Mouse (Mus musculus) limb, embryonic 11.5 days (tissue): ENCODE data around the gene Nuak1. TPM values are rescaled to one million over a fixed set of nuclear protein-coding genes. Genes with fewer than 3 reads are reported as not detected.
A peak's percentile ranks its signal among the peaks of the same experiment; 100 is the strongest.

ENCODE experiments used
- ATAC-seq: fragments of 200-750 bp; cut with Nextera tagmentation; 2 replicates; pipeline ENCODE4 v1.8.0; 2017; ENCODE audit warnings: low read depth; ENCODE audit not compliant: insufficient number of reproducible peaks, low FRiP score, low TSS enrichment
- DNase-seq: peaks from one replicate; pipeline ENCODE4 v3.0.0-alpha.2; 2015; ENCODE audit warnings: low spot score
- H3K27ac ChIP-seq: fragments of 300-500 bp; sonication (generic); replicated peaks from 2 replicates; pipeline ENCODE4 v1.5.1; 2014; ENCODE audit warnings: low read depth, mild to moderate bottlenecking, low read length
- H3K27me3 ChIP-seq: fragments of 300-500 bp; sonication (generic); 2 replicates; pipeline ENCODE4 v1.6.1; 2014; ENCODE audit warnings: mild to moderate bottlenecking, low read length, mixed read lengths; ENCODE audit not compliant: control insufficient read depth, insufficient read depth
- H3K36me3 ChIP-seq: fragments of 300-500 bp; sonication (generic); 2 replicates; pipeline ENCODE4 v1.6.1; 2014; ENCODE audit warnings: mild to moderate bottlenecking, low read length, moderate library complexity, mixed read lengths; ENCODE audit not compliant: control insufficient read depth, insufficient read depth
- H3K4me1 ChIP-seq: fragments of 300-500 bp; sonication (generic); 2 replicates; pipeline ENCODE4 v1.6.1; 2014; ENCODE audit warnings: low read length, mixed read lengths; ENCODE audit not compliant: control insufficient read depth, insufficient read depth
- H3K4me2 ChIP-seq: fragments of 300-500 bp; sonication (generic); 2 replicates; pipeline ENCODE4 v1.6.1; 2014; ENCODE audit warnings: low read depth, mild to moderate bottlenecking, moderate library complexity; ENCODE audit not compliant: severe bottlenecking
- H3K4me3 ChIP-seq: fragments of 300-500 bp; sonication (generic); 2 replicates; pipeline ENCODE4 v1.5.1; 2014; ENCODE audit warnings: low read depth, low read length
- H3K9ac ChIP-seq: fragments of 300-500 bp; sonication (generic); 2 replicates; pipeline ENCODE4 v1.6.1; 2014; ENCODE audit warnings: mild to moderate bottlenecking, low read length
- H3K9me3 ChIP-seq: fragments of 300-500 bp; sonication (generic); 2 replicates; pipeline ENCODE4 v1.6.1; 2016; ENCODE audit warnings: low read length; ENCODE audit not compliant: control insufficient read depth
- WGBS: fragments of 180-500 bp; shearing (Covaris S2); extraction: QIAGEN DNeasy Blood & Tissue Kit; methylation state at CpG from one replicate; pipeline ENCODE4 v1.1.7; 2014; 5-methylcytosine and 5-hydroxymethylcytosine counted together
- polyA plus RNA-seq: library from polyadenylated mRNA; unstranded; fragments of >200 nt; fragmentation: Nextera tagmentation; extraction: Ambion mirVana; gene quantifications from 2 replicates; pipeline ENCODE4 v1.2.1, GENCODE M21; 2014

Gene Nuak1
- polyA plus RNA-seq, 1 experiment from 2014 or later = 2.0 TPM

DNA sequence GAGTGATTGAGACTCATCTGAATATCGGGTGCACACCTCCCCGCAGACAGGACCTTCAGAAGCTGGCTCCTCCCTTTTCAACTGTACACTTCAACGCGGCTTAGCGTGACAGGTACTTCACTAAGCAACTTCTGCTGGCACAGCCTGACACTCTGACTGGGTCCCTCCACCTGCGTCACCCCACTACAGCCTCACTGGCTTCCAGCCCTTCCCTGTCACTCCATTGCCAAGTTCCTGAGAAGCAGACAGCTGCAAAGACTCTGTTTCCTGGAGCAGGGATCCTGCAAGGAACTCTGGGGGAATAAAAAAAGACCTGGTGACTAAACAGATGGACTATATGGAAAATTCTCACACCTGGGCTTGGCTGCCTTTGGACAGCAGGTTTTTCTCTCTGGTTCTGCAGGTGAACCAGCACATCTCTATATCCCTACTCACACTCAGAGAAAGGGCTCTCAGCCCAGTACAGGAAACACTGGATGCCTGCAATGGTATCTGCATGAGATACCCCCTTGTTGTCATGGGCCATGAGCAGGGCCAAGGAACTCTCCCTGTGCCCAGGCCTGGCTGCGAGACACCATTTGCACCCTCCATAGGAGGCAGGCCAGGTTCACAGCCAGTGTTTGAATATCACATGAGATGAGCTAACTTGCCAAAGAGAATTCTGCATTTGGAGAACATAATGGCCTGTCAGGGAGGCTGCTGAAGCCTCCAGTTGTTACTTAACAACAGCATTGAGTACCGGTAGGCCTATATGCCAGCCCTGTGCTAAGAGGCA lies 44.3 kb downstream of the Nuak1 start:
- H3K4me1 ChIP-seq = peaks cover 11% of the 10 kb centered on the region
- ATAC-seq = no peak
- H3K36me3 ChIP-seq = no peaks in the 10 kb centered on the region
- DNase-seq = no peak
- H3K4me3 ChIP-seq = no peak overlapping the region
- no peaks in the 10 kb centered on the region for H3K27me3 ChIP-seq
- H3K4me2 ChIP-seq = no peak overlapping the region
- no peak overlapping the region for H3K27ac ChIP-seq
- no peaks in the 10 kb centered on the region for H3K9me3 ChIP-seq
- 90% methylated on average over 8 of the region's 8 CpGs for WGBS
- no peak overlapping the region for H3K9ac ChIP-seq

DNA sequence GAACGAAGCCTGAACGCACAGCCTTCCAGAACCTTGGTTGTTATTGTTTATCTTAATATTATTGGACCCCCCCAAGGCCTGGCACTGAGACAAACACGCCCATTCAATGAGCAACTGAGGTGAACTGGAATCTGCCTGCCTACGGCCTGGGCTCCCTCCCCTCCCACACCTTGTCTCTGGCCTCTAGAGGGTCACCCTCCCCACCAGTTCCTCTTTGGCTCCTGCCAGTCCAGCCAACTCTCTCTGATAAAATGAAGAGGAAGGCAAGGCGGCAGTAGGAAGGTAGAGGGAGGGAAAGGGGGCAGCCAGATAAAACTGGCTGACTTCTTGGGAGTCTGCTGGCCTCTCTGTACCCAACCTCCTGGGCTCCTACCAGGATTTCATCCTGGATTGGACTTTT lies 45.1 kb downstream of the Nuak1 start:
- no peak overlapping the region for H3K27ac ChIP-seq
- DNase-seq = no peak
- no peak overlapping the region for H3K9ac ChIP-seq

GRCm38 (mm10) chr10:84393881-84394280 lies 46.5 kb downstream of the Nuak1 start:
- Histone ChIP-seq H3K36me3 (no peaks in the 10 kb centered on the region), H3K9me3 (no peaks in the 10 kb centered on the region), H3K27me3 (no peaks in the 10 kb centered on the region), H3K4me1 (peaks cover 17% of the 10 kb centered on the region), H3K4me3 (no peak overlapping the region), H3K27ac (no peak overlapping the region), H3K9ac (no peak overlapping the region), H3K4me2 (no peak overlapping the region)
- 90% methylated on average over 12 of the region's 12 CpGs for WGBS
- no peak for DNase-seq
- ATAC-seq = no peak

More for the DNA sequence above, 45.1 kb downstream of the Nuak1 start:
- no peak for ATAC-seq
- peaks cover 11% of the 10 kb centered on the region for H3K4me1 ChIP-seq
- no peak overlapping the region for H3K4me3 ChIP-seq
- H3K27me3 ChIP-seq = no peaks in the 10 kb centered on the region
- 81% methylated on average over 5 of the region's 5 CpGs for WGBS
- H3K9me3 ChIP-seq = no peaks in the 10 kb centered on the region
- H3K36me3 ChIP-seq = no peaks in the 10 kb centered on the region
- H3K4me2 ChIP-seq = no peak overlapping the region

- ATAC-seq (no peak), DNase-seq (no peak)
- H3K9me3 ChIP-seq = no peaks in the 10 kb centered on the region
- H3K36me3 ChIP-seq = no peaks in the 10 kb centered on the region
- no peak overlapping the region for H3K27ac ChIP-seq
- peaks cover 22% of the 10 kb centered on the region for H3K4me1 ChIP-seq
- no peak overlapping the region for H3K4me3 ChIP-seq
- H3K9ac ChIP-seq = no peak overlapping the region
- no peaks in the 10 kb centered on the region for H3K27me3 ChIP-seq
- WGBS = 77% methylated on average over 9 of the region's 9 CpGs
- no peak overlapping the region for H3K4me2 ChIP-seq
Measured at GRCm38 (mm10) chr10:84393405-84393804, 47.0 kb downstream of the Nuak1 start.

DNA sequence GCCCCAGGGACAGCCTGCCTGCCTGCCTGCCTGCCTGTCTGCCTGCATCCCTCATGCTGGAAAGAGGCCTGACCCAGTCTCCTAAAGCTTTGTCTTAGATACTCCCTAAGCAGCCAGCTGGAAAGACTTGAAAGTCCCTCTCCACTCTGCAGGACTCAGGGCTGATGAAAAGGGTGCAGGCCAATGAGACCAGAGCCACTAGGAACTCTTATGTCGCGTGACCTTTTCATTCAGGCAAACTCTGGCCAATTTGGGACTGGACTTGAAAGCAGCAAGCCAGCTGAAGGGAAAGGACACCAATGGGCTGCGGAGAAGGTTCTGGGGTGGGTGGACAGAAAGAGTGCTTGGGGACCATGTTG lies 47.7 kb downstream of the Nuak1 start:
- H3K4me3 ChIP-seq = no peak overlapping the region
- no peak overlapping the region for H3K27ac ChIP-seq
- DNase-seq (no peak), ATAC-seq (no peak)
- no peaks in the 10 kb centered on the region for H3K27me3 ChIP-seq
- no peaks in the 10 kb centered on the region for H3K36me3 ChIP-seq
- 72% methylated on average over 3 of the region's 3 CpGs for WGBS
- no peak overlapping the region; the same call in 1 of the 2 replicates for H3K9ac ChIP-seq
- H3K4me2 ChIP-seq = no peak overlapping the region
- peaks cover 29% of the 10 kb centered on the region for H3K4me1 ChIP-seq
- H3K9me3 ChIP-seq = no peaks in the 10 kb centered on the region

GRCm38 (mm10) chr10:84392027-84392722 lies 48.2 kb downstream of the Nuak1 start:
- ATAC-seq (0 out of 2 replicates have a peak, but pooled peaks have one; percentile 10), DNase-seq (peak; percentile 57)
- whole genome bisulfite sequencing = 20% methylated on average over 14 of the region's 14 CpGs
- H3K4me3 ChIP-seq = no peak overlapping the region
- H3K36me3 ChIP-seq = no peaks in the 10 kb centered on the region
- H3K4me1 ChIP-seq = peaks cover 33% of the 10 kb centered on the region
- H3K27ac ChIP-seq = no peak overlapping the region
- H3K9ac ChIP-seq = peak overlapping the region; percentile 30; the same call in 1 of the 2 replicates
- H3K27me3 ChIP-seq = no peaks in the 10 kb centered on the region
- no peak overlapping the region for H3K4me2 ChIP-seq
- H3K9me3 ChIP-seq = no peaks in the 10 kb centered on the region

DNA sequence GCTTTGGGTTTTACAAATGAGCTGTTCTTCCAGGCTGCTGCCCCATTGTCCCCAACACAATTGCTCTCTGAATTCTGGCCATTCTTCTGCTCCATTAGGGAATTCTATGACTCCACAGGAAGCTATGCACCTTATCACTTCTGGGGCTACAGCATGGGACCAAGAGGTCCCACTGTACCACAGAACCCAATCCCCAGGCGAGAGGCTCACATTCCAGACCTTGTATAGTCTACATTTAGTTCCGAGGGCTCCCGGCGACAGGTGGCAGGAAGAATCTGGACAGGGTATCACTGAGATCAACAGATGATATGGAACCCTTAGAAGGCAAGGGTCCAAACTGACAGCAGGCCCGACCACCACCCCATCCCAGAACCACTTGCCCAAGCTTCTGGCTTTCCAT lies 50.7 kb downstream of the Nuak1 start:
- H3K36me3 ChIP-seq = no peaks in the 10 kb centered on the region
- DNase-seq (no peak), ATAC-seq (no peak)
- H3K27ac ChIP-seq = no peak overlapping the region
- no peak overlapping the region for H3K9ac ChIP-seq
- H3K27me3 ChIP-seq = no peaks in the 10 kb centered on the region
- 90% methylated on average over 5 of the region's 5 CpGs for WGBS
- no peak overlapping the region for H3K4me2 ChIP-seq
- peaks cover 40% of the 10 kb centered on the region for H3K4me1 ChIP-seq
- no peak overlapping the region for H3K4me3 ChIP-seq
- no peaks in the 10 kb centered on the region for H3K9me3 ChIP-seq

GRCm38 (mm10) chr10:84388357-84389141 lies 51.8 kb downstream of the Nuak1 start:
- Histone ChIP-seq H3K27ac (no peak overlapping the region), H3K4me1 (peaks cover 40% of the 10 kb centered on the region), H3K9me3 (no peaks in the 10 kb centered on the region), H3K27me3 (no peaks in the 10 kb centered on the region), H3K4me3 (no peak overlapping the region), H3K36me3 (no peaks in the 10 kb centered on the region), H3K4me2 (no peak overlapping the region), H3K9ac (no peak overlapping the region; the same call in 1 of the 2 replicates)
- peak; percentile 42 for DNase-seq
- 31% methylated on average over 22 of the region's 22 CpGs for whole genome bisulfite sequencing
- no peak for ATAC-seq
